Mouse (Mus musculus) liver, embryonic 13.5 days (tissue): ENCODE results near the gene Atf5. TPM values are rescaled to one million over a fixed set of nuclear protein-coding genes. Genes with fewer than 3 reads are reported as not detected.

Source experiments
- microRNA counts: library from miRNA; unstranded; fragments of <30 nt; microRNA quantifications from one replicate; lab custom pipeline; 2016
- microRNA-seq: library from miRNA; unstranded; fragments of <30 nt; microRNA quantifications from one replicate; pipeline ENCODE4, GENCODE M21; 2016
- polyA plus RNA-seq: library from polyadenylated mRNA; unstranded; fragments of >200 nt; fragmentation: Nextera tagmentation; extraction: Ambion mirVana; gene quantifications from 2 replicates; pipeline ENCODE4 v1.2.1, GENCODE M21; 2015

Gene Atf5
- polyA plus RNA-seq, 1 experiment from 2014 or later = 5.3 TPM

MicroRNAs encoded within 50 kb of the gene (microRNA counts, 519-probe panel; counts per million panel counts)
- 114 counts per million for microRNA mmu-miR-707 (lab: Ali Mortazavi, UCI)

Small RNAs within 50 kb of the gene (microRNA-seq; reads per million reads assigned to microRNA genes)
- gene Mir707 = not detected

Other genes with a start within 250 kb of the Atf5 start
- 4.5 and 5.1 TPM in 2 replicates for gene Napsa, start 244.3 kb downstream of the Atf5 start, polyA plus RNA-seq
- 0.05 and 0.06 TPM in 2 replicates for gene Kcnc3, start 226.0 kb downstream of the Atf5 start, polyA plus RNA-seq
- gene Myh14, start 145.8 kb downstream of the Atf5 start, polyA plus RNA-seq = 0.12 and 0.31 TPM in 2 replicates
- gene Izumo2, start 107.9 kb downstream of the Atf5 start, polyA plus RNA-seq = not detected in 2 replicates
- gene Vrk3, start 68.2 kb downstream of the Atf5 start, polyA plus RNA-seq = 30.0 and 30.8 TPM in 2 replicates
- gene Zfp473, start 65.6 kb downstream of the Atf5 start, polyA plus RNA-seq = 0.99 and 1.1 TPM in 2 replicates
- gene Nup62, start 570 bp downstream of the Atf5 start, polyA plus RNA-seq = 60.8 and 68.9 TPM in 2 replicates
- gene Il4i1, start 271 bp downstream of the Atf5 start, polyA plus RNA-seq = 0.70 and 1.1 TPM in 2 replicates
- 32.0 and 32.1 TPM in 2 replicates for gene Akt1s1, start 32.3 kb upstream of the Atf5 start, polyA plus RNA-seq
- 29.0 and 30.0 TPM in 2 replicates for gene Tbc1d17, start 32.4 kb upstream of the Atf5 start, polyA plus RNA-seq
- gene Pnkp, start 40.5 kb upstream of the Atf5 start, polyA plus RNA-seq = 22.8 and 24.2 TPM in 2 replicates
- gene Ptov1, start 53.1 kb upstream of the Atf5 start, polyA plus RNA-seq = 50.4 and 57.0 TPM in 2 replicates
- gene Med25, start 76.1 kb upstream of the Atf5 start, polyA plus RNA-seq = 47.2 and 51.2 TPM in 2 replicates
- gene Fuz, start 79.4 kb upstream of the Atf5 start, polyA plus RNA-seq = 7.2 and 7.5 TPM in 2 replicates
- 69.5 and 82.4 TPM in 2 replicates for gene Ap2a1, start 112.8 kb upstream of the Atf5 start, polyA plus RNA-seq
- gene Tsks, start 126.5 kb upstream of the Atf5 start, polyA plus RNA-seq = 0.07 and 0.22 TPM in 2 replicates
- gene Cpt1c, start 158.2 kb upstream of the Atf5 start, polyA plus RNA-seq = 1.9 and 2.3 TPM in 2 replicates
- 214 and 220 TPM in 2 replicates for gene Prmt1, start 169.9 kb upstream of the Atf5 start, polyA plus RNA-seq
- 41.0 and 42.4 TPM in 2 replicates for gene Irf3, start 181.0 kb upstream of the Atf5 start, polyA plus RNA-seq
- 18.2 and 20.1 TPM in 2 replicates for gene Bcl2l12, start 182.1 kb upstream of the Atf5 start, polyA plus RNA-seq
- gene Scaf1, start 199.7 kb upstream of the Atf5 start, polyA plus RNA-seq = 10.4 and 11.8 TPM in 2 replicates
- 14.4 and 15.0 TPM in 2 replicates for gene Rras, start 201.3 kb upstream of the Atf5 start, polyA plus RNA-seq
- gene Prr12, start 236.2 kb upstream of the Atf5 start, polyA plus RNA-seq = 1.7 and 2.2 TPM in 2 replicates
- 31.5 and 32.0 TPM in 2 replicates for gene Nosip, start 245.8 kb upstream of the Atf5 start, polyA plus RNA-seq
- 7.1 and 7.8 TPM in 2 replicates for gene Prrg2, start 246.0 kb upstream of the Atf5 start, polyA plus RNA-seq